Mouse (Mus musculus) forebrain, embryonic 10.5 days (tissue): Measurements from ENCODE around the gene Ccdc190. TPM values are rescaled to one million over a fixed set of nuclear protein-coding genes. Genes with fewer than 3 reads are reported as not detected.
A peak's percentile ranks its signal among the peaks of the same experiment; 100 is the strongest.

Experiments
- DNase-seq: peaks from one replicate; pipeline ENCODE4 v3.0.0-alpha.2; 2017; ENCODE audit warnings: low spot score; ENCODE audit errors: extremely low spot score
- H3K27ac ChIP-seq: fragments of 300-500 bp; sonication (generic); 2 replicates; pipeline ENCODE4 v1.5.1; 2016; ENCODE audit warnings: mild to moderate bottlenecking
- H3K27me3 ChIP-seq: fragments of 300-500 bp; sonication (generic); 2 replicates; pipeline ENCODE4 v1.6.1; 2016; ENCODE audit warnings: mild to moderate bottlenecking; ENCODE audit not compliant: poor library complexity, severe bottlenecking
- H3K36me3 ChIP-seq: fragments of 300-500 bp; sonication (generic); replicated peaks from 2 replicates; pipeline ENCODE4 v1.6.1; 2016; ENCODE audit warnings: mild to moderate bottlenecking, moderate library complexity
- H3K4me1 ChIP-seq: fragments of 300-500 bp; sonication (generic); 2 replicates; pipeline ENCODE4 v1.6.1; 2016
- H3K4me3 ChIP-seq: fragments of 300-500 bp; sonication (generic); 2 replicates; pipeline ENCODE4 v1.5.1; 2016; ENCODE audit warnings: mild to moderate bottlenecking, moderate library complexity
- H3K9me3 ChIP-seq: fragments of 300-500 bp; sonication (generic); 2 replicates; pipeline ENCODE4 v1.6.1; 2016; ENCODE audit warnings: mild to moderate bottlenecking, moderate library complexity
- WGBS: fragments of 180-500 bp; shearing (Covaris S2); methylation state at CpG from one replicate; pipeline ENCODE4 v1.1.7; 2016; 5-methylcytosine and 5-hydroxymethylcytosine counted together
- polyA plus RNA-seq: library from polyadenylated mRNA; unstranded; fragments of >200 nt; fragmentation: Nextera tagmentation; extraction: Ambion mirVana; gene quantifications from 2 replicates; pipeline ENCODE4 v1.2.1, GENCODE M21; 2016

Gene Ccdc190
- 0.23 and 0.53 TPM in 2 replicates for polyA plus RNA-seq

- Histone ChIP-seq H3K9me3 (no peaks in the 10 kb centered on the region), H3K36me3 (no peaks in the 10 kb centered on the region), H3K27me3 (no peaks in the 10 kb centered on the region), H3K4me3 (peak within 1 kb of the TSS; percentile 36), H3K4me1 (peaks cover 25% of the 10 kb centered on the region), H3K27ac (peak within 1 kb of the TSS; percentile 83)
- DNase-seq: peak; percentile 18
- WGBS: 10% methylated on average over 12 of the region's 12 CpGs
Observed at GRCm38 (mm10) chr1:169928454-169928971, at the start of gene Ccdc190. TSS of gene Ccdc190 (plus strand) at chr1:169928648.

GRCm38 (mm10) chr1:169879060-169879459 lies 49.4 kb upstream of the Ccdc190 start:
- Histone ChIP-seq H3K27me3 (no peaks in the 10 kb centered on the region), H3K9me3 (no peaks in the 10 kb centered on the region), H3K27ac (no peak overlapping the region), H3K4me1 (no peaks in the 10 kb centered on the region), H3K36me3 (no peaks in the 10 kb centered on the region), H3K4me3 (no peak overlapping the region)
- DNase-seq: no peak
- 92% methylated on average over 4 of the region's 4 CpGs for WGBS

- DNase-seq: no peak
- Histone ChIP-seq H3K4me3 (no peak overlapping the region), H3K27me3 (no peaks in the 10 kb centered on the region), H3K4me1 (no peaks in the 10 kb centered on the region), H3K9me3 (no peaks in the 10 kb centered on the region), H3K36me3 (no peaks in the 10 kb centered on the region), H3K27ac (no peak overlapping the region)
- WGBS: 81% methylated on average over 5 of the region's 5 CpGs
Observed at GRCm38 (mm10) chr1:169880181-169880580, 48.3 kb upstream of the Ccdc190 start.

GRCm38 (mm10) chr1:169883081-169883565 lies 45.3 kb upstream of the Ccdc190 start:
- Histone ChIP-seq H3K4me3 (no peak overlapping the region), H3K4me1 (no peaks in the 10 kb centered on the region), H3K9me3 (no peaks in the 10 kb centered on the region), H3K36me3 (no peaks in the 10 kb centered on the region), H3K27me3 (no peaks in the 10 kb centered on the region), H3K27ac (no peak overlapping the region)
- DNase-seq: no peak
- WGBS: 90% methylated on average over 5 of the region's 5 CpGs

GRCm38 (mm10) chr1:169889250-169889649 lies 39.2 kb upstream of the Ccdc190 start:
- Histone ChIP-seq H3K36me3 (no peaks in the 10 kb centered on the region), H3K9me3 (no peaks in the 10 kb centered on the region), H3K4me3 (no peak overlapping the region), H3K27ac (no peak overlapping the region), H3K27me3 (no peaks in the 10 kb centered on the region), H3K4me1 (no peaks in the 10 kb centered on the region)
- WGBS: 85% methylated on average over 2 of the region's 2 CpGs
- no peak for DNase-seq

GRCm38 (mm10) chr1:169893976-169894375 lies 34.5 kb upstream of the Ccdc190 start:
- 88% methylated on average over 2 of the region's 2 CpGs for WGBS
- no peaks in the 10 kb centered on the region for H3K27me3 ChIP-seq
- H3K36me3 ChIP-seq: no peaks in the 10 kb centered on the region

GRCm38 (mm10) chr1:169895686-169896085 lies 32.8 kb upstream of the Ccdc190 start:
- no peaks in the 10 kb centered on the region for H3K27me3 ChIP-seq
- no peaks in the 10 kb centered on the region for H3K9me3 ChIP-seq
- H3K4me3 ChIP-seq: no peak overlapping the region
- no peaks in the 10 kb centered on the region for H3K4me1 ChIP-seq
- WGBS: 80% methylated on average over 1 of the region's 1 CpGs
- DNase-seq: no peak
- H3K36me3 ChIP-seq: no peaks in the 10 kb centered on the region
- H3K27ac ChIP-seq: no peak overlapping the region

More at GRCm38 (mm10) chr1:169893976-169894375, 34.5 kb upstream of the Ccdc190 start:
- Histone ChIP-seq H3K4me3 (no peak overlapping the region), H3K4me1 (no peaks in the 10 kb centered on the region), H3K9me3 (no peaks in the 10 kb centered on the region), H3K27ac (no peak overlapping the region)
- no peak for DNase-seq

GRCm38 (mm10) chr1:169897916-169898315 lies 30.5 kb upstream of the Ccdc190 start:
- no peak for DNase-seq
- no peak overlapping the region for H3K27ac ChIP-seq
- no peaks in the 10 kb centered on the region for H3K9me3 ChIP-seq
- H3K36me3 ChIP-seq: no peaks in the 10 kb centered on the region
- H3K4me3 ChIP-seq: no peak overlapping the region
- whole genome bisulfite sequencing: 62% methylated on average over 1 of the region's 1 CpGs
- no peaks in the 10 kb centered on the region for H3K4me1 ChIP-seq
- no peaks in the 10 kb centered on the region for H3K27me3 ChIP-seq

GRCm38 (mm10) chr1:169898607-169899006 lies 29.8 kb upstream of the Ccdc190 start:
- no peak for DNase-seq
- H3K9me3 ChIP-seq: no peaks in the 10 kb centered on the region
- H3K4me1 ChIP-seq: no peaks in the 10 kb centered on the region
- WGBS: 92% methylated on average over 7 of the region's 7 CpGs
- H3K4me3 ChIP-seq: no peak overlapping the region
- no peaks in the 10 kb centered on the region for H3K36me3 ChIP-seq
- H3K27me3 ChIP-seq: no peaks in the 10 kb centered on the region
- no peak overlapping the region for H3K27ac ChIP-seq

GRCm38 (mm10) chr1:169900771-169901336 lies 27.6 kb upstream of the Ccdc190 start:
- no peaks in the 10 kb centered on the region for H3K4me1 ChIP-seq
- no peak for DNase-seq
- WGBS: 90% methylated on average over 3 of the region's 3 CpGs
- no peaks in the 10 kb centered on the region for H3K9me3 ChIP-seq
- H3K27ac ChIP-seq: no peak overlapping the region
- H3K27me3 ChIP-seq: no peaks in the 10 kb centered on the region
- H3K36me3 ChIP-seq: no peaks in the 10 kb centered on the region
- H3K4me3 ChIP-seq: no peak overlapping the region

GRCm38 (mm10) chr1:169909163-169909562 lies 19.3 kb upstream of the Ccdc190 start:
- no peak overlapping the region for H3K27ac ChIP-seq
- H3K4me1 ChIP-seq: no peaks in the 10 kb centered on the region
- 90% methylated on average over 5 of the region's 5 CpGs for WGBS
- DNase-seq: no peak
- H3K9me3 ChIP-seq: no peaks in the 10 kb centered on the region
- H3K4me3 ChIP-seq: no peak overlapping the region
- H3K36me3 ChIP-seq: no peaks in the 10 kb centered on the region
- H3K27me3 ChIP-seq: no peaks in the 10 kb centered on the region

GRCm38 (mm10) chr1:169909659-169910058 lies 18.8 kb upstream of the Ccdc190 start:
- no peaks in the 10 kb centered on the region for H3K4me1 ChIP-seq
- no peaks in the 10 kb centered on the region for H3K9me3 ChIP-seq
- 92% methylated on average over 6 of the region's 6 CpGs for WGBS
- H3K4me3 ChIP-seq: no peak overlapping the region
- no peaks in the 10 kb centered on the region for H3K27me3 ChIP-seq
- no peaks in the 10 kb centered on the region for H3K36me3 ChIP-seq
- DNase-seq: no peak
- H3K27ac ChIP-seq: no peak overlapping the region

- Histone ChIP-seq H3K9me3 (no peaks in the 10 kb centered on the region), H3K4me1 (no peaks in the 10 kb centered on the region), H3K36me3 (no peaks in the 10 kb centered on the region), H3K27me3 (no peaks in the 10 kb centered on the region), H3K27ac (no peak overlapping the region), H3K4me3 (no peak overlapping the region)
- no peak for DNase-seq
- 89% methylated on average over 7 of the region's 7 CpGs for WGBS
Observed at GRCm38 (mm10) chr1:169910751-169911150, 17.7 kb upstream of the Ccdc190 start.
